Mouse (Mus musculus): Measurements from ENCODE around the gene Ccdc9b.

DNA sequence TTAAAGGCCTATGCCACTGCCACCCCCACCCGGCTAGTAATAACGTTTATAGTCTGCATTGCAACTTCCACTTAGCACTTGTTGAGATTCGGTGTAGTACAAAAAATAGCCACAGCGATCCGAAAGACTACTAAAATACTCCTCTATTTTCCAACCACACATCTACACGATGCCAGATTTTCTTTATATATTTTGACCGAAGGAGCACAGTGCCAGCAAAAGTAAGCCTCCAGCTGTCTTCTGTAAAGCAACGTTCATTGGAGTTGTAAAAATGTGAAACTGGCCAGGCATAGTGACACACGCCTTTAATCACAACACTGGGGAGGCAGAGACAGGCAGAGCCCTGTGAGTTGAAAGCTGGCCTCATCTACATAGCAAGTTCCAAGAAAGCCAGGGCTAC is 21.3 kb downstream of the Ccdc9b start:
- TF ChIP-seq CTCF (IDR thresholded peaks at IDR 0.05; ENCODE audit: insufficient read depth, low read length) (no peak), POLR2A (IDR thresholded peaks at IDR 0.05; ENCODE audit: borderline replicate concordance, extremely low read depth, low read depth, low read length) (no peak)
